Comparison of ENCODE assay signal across 18 mouse cellular contexts in genomic region chr7:139327030-139327429, GRCm38 (mm10).
DNase-seq lines count a peak whose midpoint lies in the region; ATAC-seq and TF ChIP-seq lines count a peak whose summit lies in the region.
"Had no signal": no experiment of that assay in that cellular context is flagged by ENCODE, and none has a peak within 500 bp of the region (broad histone marks: within the 10 kb centered on the region; RNA-seq: fewer than 3 reads in every experiment).

No protein-coding gene starts in this region.

- H3K27ac ChIP-seq in heart, adult 2 months: peak overlapping the region; percentile 64
- no peak overlapping the region for H3K27ac ChIP-seq in forebrain, embryonic 12.5 days
- H3K27ac ChIP-seq: hindbrain, embryonic 12.5 days; kidney, postnatal 0 days; liver, embryonic 13.5 days; midbrain, embryonic 12.5 days; stomach, postnatal 0 days had no signal

- peaks cover 2% of the 10 kb centered on the region; the same call in 1 of the 2 replicates for H3K4me1 ChIP-seq in heart, adult 2 months (ENCODE audit: control insufficient read depth, insufficient read depth, low read length)
- H3K4me1 ChIP-seq in forebrain, embryonic 12.5 days: 0 out of 2 replicates have a peak, but pooled peaks cover 7% of the 10 kb centered on the region
- H3K4me1 ChIP-seq: liver, embryonic 13.5 days had no signal

- no peak overlapping the region for H3K4me2 ChIP-seq in forebrain, embryonic 12.5 days
- H3K4me2 ChIP-seq: hindbrain, embryonic 12.5 days; liver, embryonic 13.5 days; midbrain, embryonic 12.5 days had no signal

- peak; percentile 15 for DNase-seq in gastrocnemius, adult 18-20 months (ENCODE audit: low spot score)
- no peak for DNase-seq in gastrocnemius, postnatal 10 days
- DNase-seq in Muller cell, postnatal 12 days (ENCODE audit: inconsistent ontology term): peak; percentile 63
- DNase-seq in heart, adult 2 months: peak in 1 of 2 experiments; percentile 68
- peak; percentile 66 to 69 for DNase-seq in heart, postnatal 10 days
- no peak for DNase-seq in embryo, embryonic 10.5 days (ENCODE audit: low spot score)
- no peak for DNase-seq in lung, postnatal 14 days
- DNase-seq: cerebellum, adult 9-10 months; liver, embryonic 13.5 days; lung, postnatal 10 days; retina, postnatal 1 day had no signal

- H3K4me3 ChIP-seq in heart, adult 2 months: no peak overlapping the region
- no peak overlapping the region for H3K4me3 ChIP-seq in forebrain, embryonic 12.5 days (replicated peaks)
- H3K4me3 ChIP-seq: hindbrain, embryonic 12.5 days; liver, embryonic 13.5 days; midbrain, embryonic 12.5 days had no signal

- TF ChIP-seq CTCF in heart, adult 2 months (IDR thresholded peaks at IDR 0.05): no peak

- H3K79me2 ChIP-seq in heart, adult 2 months (replicated peaks; ENCODE audit: control insufficient read depth, insufficient read depth, low read length): no peaks in the 10 kb centered on the region

- H3K27me3 ChIP-seq in heart, adult 2 months (ENCODE audit: control insufficient read depth, insufficient read depth, low read length): no peaks in the 10 kb centered on the region
- no peaks in the 10 kb centered on the region for H3K27me3 ChIP-seq in forebrain, embryonic 12.5 days
- H3K27me3 ChIP-seq: hindbrain, embryonic 12.5 days; liver, embryonic 13.5 days; midbrain, embryonic 12.5 days had no signal

- 34% methylated on average over 1 of the region's 1 CpGs for WGBS in heart, adult 2 months
- WGBS in forebrain, embryonic 12.5 days: 95% methylated on average over 1 of the region's 1 CpGs

- no peak for ATAC-seq in forebrain, embryonic 12.5 days (ENCODE audit: low FRiP score)
- ATAC-seq: intestine, embryonic 16.5 days had no signal

- no peak for TF ChIP-seq POLR2A in heart, adult 2 months (IDR thresholded peaks at IDR 0.05; ENCODE audit: insufficient read depth, low read depth, low read length)

- no peaks in the 10 kb centered on the region for H3K36me3 ChIP-seq in heart, adult 2 months (ENCODE audit: control insufficient read depth, insufficient read depth, low read length)
- H3K36me3 ChIP-seq in forebrain, embryonic 12.5 days (replicated peaks): no peaks in the 10 kb centered on the region
- H3K36me3 ChIP-seq: G1E; hindbrain, embryonic 12.5 days; liver, embryonic 13.5 days; midbrain, embryonic 12.5 days had no signal

- 0 out of 2 replicates have a peak, but pooled peaks cover 3% of the 10 kb centered on the region for H3K9me3 ChIP-seq in forebrain, embryonic 12.5 days
- H3K9me3 ChIP-seq: hindbrain, embryonic 12.5 days; liver, embryonic 13.5 days had no signal

- peak; percentile 47; the same call in 1 of the 2 replicates for TF ChIP-seq EP300 in heart, adult 2 months (IDR thresholded peaks at IDR 0.05; ENCODE audit: insufficient read depth, low read depth, low read length)

- intact Hi-C loops in heart, adult 2 months (cut with DNase I): no loop called here
- intact Hi-C loops in heart, postnatal 10 days (cut with DNase I): no loop called here

- H3K9ac ChIP-seq in heart, adult 2 months (ENCODE audit: low read depth, low read length): no peak overlapping the region
- H3K9ac ChIP-seq in forebrain, embryonic 12.5 days: no peak overlapping the region
- H3K9ac ChIP-seq: hindbrain, embryonic 12.5 days; liver, embryonic 13.5 days; midbrain, embryonic 12.5 days had no signal

Comparison
In these comparisons a context has a peak if more than half of its experiments do, and no peak if none do; other contexts are left out.
1. DNase-seq: peak in gastrocnemius, adult 18-20 months (single experiment), Muller cell, postnatal 12 days (single experiment) and heart, postnatal 10 days (2 of 2); none in gastrocnemius, postnatal 10 days (single experiment), embryo, embryonic 10.5 days (single experiment) and lung, postnatal 14 days (single experiment).